Mouse (Mus musculus): ENCODE measurements around the gene Gm17490.
A peak's percentile ranks its signal among the peaks of the same experiment; 100 is the strongest.
"Not testable (repeated sequence)": the region's sequence is repeated elsewhere in the genome, so short reads cannot be mapped to it uniquely, and the experiment has no call there.

Gene Gm17490

GRCm38 (mm10) chr2:11623726-11624125 is 2.3 kb downstream of the Gm17490 start:
- DNase-seq = no peak

GRCm38 (mm10) chr2:11623173-11623572 is 2.9 kb downstream of the Gm17490 start:
- DNase-seq = no peak

DNA sequence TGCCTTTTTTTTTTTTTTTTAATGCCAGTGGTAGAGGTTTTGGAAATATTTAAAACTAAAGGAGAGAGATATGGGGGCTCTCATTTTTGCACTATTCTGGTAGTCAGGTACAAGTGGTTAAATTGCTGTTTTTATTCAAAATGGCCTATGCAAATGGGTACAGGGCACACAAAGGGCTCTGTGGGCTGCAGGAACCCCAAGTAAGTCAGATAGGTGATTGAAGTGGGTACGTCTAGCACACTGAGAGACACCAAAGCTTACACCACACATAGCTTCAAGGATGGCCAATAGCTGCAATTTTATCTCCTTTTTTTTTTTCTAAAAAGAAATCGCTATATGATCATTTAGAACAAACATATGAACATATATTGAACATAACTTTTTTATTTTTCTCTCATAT is 6.5 kb downstream of the Gm17490 start:
- no peak for DNase-seq

DNA sequence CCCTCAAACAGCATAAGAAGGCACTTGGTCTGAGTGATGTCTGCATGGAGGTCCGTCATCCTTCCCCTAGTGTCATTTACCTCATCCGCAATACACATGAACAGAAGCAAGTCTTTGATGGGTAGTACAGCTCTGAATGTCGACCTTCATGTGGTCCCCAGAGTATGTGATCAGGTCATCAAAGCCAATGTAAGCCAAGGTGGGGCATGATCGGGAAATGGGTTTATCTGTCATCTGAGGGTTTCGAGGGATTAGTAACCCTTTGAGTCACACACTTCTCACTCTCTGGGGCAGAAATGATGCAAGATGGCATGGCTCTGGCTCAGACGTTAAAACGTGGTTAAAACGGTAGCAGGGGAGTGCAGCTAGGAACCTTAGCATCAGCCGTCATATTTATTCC is 9.2 kb downstream of the Gm17490 start:
- DNase-seq = no peak

- DNase-seq = not testable (repeated sequence)
Observed at GRCm38 (mm10) chr2:11612939-11613338, 13.1 kb downstream of the Gm17490 start.

GRCm38 (mm10) chr2:11606718-11607117 is 19.3 kb downstream of the Gm17490 start:
- not testable (repeated sequence) for DNase-seq

- DNase-seq = no peak
Observed at GRCm38 (mm10) chr2:11604911-11605310, 21.2 kb downstream of the Gm17490 start.

- DNase-seq = no peak
Observed at GRCm38 (mm10) chr2:11604053-11604452, 22.0 kb downstream of the Gm17490 start, which contains the start of gene Rbm17. Rbm17 (minus strand) TSS chr2:11604153.

DNA sequence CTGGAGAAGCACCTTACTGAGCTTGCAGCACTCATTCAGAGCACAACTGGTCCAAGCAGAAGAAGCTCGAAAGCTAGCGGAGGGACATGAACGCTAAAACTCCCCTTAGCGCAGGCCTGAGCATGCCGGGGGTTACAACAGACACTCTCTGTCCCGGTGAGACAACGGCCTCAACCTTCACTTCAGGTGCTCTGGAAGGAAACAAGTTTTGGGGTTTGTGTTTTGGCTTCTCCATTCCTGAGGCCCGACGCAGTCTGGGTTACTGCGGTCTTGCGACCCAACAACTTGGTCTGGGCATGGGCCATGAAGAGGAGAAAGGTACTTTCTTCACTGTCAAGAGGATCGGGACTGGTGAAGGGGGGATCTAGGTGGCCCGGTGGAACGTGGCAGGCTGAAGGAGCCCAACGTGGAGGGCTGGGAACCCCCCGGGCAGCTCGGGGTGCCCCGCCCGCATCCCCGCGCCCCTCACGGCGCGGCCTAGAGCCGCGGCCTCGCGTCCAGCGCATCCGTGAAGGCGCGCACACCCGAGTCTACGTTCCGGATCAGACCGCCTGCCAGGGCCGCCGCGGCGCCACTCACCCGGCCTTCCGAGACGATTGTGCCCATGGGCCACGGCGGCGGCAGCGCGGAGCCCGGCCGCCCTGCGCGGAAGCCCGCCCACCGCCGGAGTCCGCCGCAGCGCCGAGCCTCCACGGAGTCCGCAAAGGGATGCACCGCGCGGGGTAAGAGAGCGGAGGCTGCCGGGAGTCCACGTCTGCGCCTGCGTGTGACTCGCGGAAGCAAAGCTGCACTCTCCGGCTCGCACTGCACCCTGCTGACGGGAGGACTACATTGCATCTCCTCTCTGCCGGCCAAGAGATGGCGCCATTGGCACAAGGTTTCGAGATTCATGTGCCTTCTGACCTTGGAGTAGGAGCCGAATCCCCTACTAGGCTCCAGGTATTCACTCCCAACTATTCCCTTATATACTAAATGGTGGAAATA is 23.3 kb downstream of the Gm17490 start:
- peak; percentile 95 for DNase-seq

GRCm38 (mm10) chr2:11601795-11602194 is 24.3 kb downstream of the Gm17490 start:
- no peak for DNase-seq

DNA sequence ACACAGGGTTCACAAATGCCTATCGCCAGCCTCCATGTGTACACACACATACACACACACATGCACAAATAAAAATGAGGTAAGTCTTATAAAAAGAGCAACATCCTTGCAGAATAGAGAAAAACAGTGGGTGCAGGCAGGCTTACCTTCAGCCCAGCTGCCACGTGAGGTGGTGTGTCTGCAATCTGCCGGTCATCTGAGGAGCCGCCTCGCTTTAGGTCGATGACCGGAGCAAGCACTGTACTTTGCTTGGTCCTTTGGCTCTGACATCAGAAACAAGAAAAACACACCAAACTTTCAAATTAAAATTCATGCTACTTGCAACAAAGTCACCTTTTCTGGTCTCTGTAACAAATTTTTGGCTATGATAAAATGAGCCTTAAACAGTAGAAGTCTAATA is 28.2 kb downstream of the Gm17490 start:
- DNase-seq = peak; percentile 15

DNA sequence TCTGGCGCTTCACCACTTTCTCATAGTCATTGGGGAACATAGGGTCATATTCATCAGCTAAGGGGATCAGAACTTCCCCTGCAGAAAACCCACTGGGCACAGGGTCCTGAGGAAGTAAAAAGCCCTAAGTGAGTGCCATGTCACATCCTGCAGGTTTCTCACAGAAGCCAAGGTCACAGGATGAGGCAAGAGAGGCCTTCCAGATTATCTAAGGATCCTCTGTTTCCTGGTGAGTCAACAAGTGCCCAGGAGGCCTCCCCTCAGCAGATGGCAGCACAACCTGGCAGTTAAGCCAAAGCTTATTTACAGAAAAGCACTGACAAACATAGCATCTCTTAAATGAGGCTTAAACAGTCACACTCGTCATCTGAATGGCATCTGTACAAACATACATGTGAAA is 29.4 kb downstream of the Gm17490 start:
- DNase-seq = no peak

DNA sequence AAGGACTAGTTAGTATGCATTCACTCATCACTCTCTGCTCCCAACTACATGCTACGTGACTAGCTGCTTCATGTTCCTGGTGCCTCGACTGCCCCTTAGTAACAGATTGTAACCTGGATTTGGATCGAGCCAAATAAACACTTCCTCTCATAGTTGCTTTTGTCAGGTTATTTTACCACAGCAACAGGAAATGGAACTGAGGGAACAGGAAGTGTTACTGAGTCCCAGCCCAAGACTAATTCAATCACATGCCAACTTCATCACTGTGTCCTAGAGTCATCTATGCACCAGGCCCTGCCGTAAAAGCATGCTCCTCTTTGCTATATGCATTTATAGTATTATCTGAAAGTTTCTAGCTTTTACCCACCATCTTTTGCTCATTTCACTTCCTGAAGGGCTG is 38.1 kb downstream of the Gm17490 start:
- no peak for DNase-seq

DNA sequence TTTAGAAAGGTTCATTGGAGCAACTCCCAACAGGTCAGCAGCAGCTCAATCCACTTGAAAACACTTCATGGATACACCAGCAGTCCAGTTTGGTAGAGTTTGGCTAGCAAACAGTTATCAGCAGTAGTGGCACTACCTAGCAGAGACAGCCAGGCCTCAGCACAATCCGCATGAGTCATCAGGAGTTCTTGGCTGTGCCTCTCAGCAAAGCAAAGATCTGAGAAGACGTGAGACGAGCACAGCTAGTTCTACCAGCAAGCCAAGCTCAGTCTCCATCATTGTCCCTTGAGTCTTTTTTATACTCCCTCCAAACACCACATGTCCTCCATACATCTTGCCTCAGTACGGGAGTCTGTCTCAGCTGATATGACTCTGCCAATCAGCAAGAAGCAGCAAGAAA is 46.7 kb downstream of the Gm17490 start:
- DNase-seq = no peak

DNA sequence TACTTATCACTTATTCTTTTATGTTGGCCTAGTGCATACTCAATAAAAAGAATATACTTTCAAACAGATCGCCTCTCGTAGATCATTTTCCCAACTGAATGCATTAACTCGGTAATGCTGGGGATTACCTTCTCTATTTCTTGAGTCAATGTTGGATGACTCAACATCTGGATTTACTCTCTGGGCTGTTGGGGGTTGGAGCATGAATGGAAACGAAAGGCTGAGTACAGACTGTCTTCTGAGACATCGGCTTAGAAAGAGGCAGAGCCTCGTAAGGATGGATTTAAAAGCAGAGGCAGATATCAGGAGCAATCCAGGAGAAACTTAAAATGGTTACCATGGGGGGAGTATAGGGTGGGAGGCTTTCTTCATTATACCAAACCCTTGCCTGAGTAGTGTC is 47.9 kb downstream of the Gm17490 start:
- no peak for DNase-seq

All from kidney, postnatal 14 days (tissue).